Mouse (Mus musculus) liver, postnatal 0 days (tissue): ENCODE results near the gene Afg1l. TPM values are rescaled to one million over a fixed set of nuclear protein-coding genes. Genes with fewer than 3 reads are reported as not detected.

Experiments
- ATAC-seq: fragments of 200-750 bp; cut with Nextera tagmentation; 2 replicates; pipeline ENCODE4 v1.8.0; 2017; ENCODE audit warnings: mild to moderate bottlenecking, moderate library complexity
- DNase-seq: peaks from one replicate; pipeline ENCODE4 v3.0.0-alpha.2; 2016
- H3K27ac ChIP-seq: fragments of 300-500 bp; sonication (generic); 2 replicates; pipeline ENCODE4 v1.5.1; 2014; ENCODE audit warnings: antibody characterized with exemption, moderate library complexity, mild to moderate bottlenecking, low read depth
- H3K27me3 ChIP-seq: fragments of 300-500 bp; sonication (generic); 2 replicates; pipeline ENCODE4 v1.6.1; 2014; ENCODE audit warnings: low read length, control low read depth, mixed read lengths; ENCODE audit not compliant: insufficient read depth
- H3K36me3 ChIP-seq: fragments of 300-500 bp; sonication (generic); replicated peaks from 2 replicates; pipeline ENCODE4 v1.6.1; 2014; ENCODE audit warnings: mild to moderate bottlenecking, control low read depth, low read length, moderate library complexity, mixed read lengths; ENCODE audit not compliant: insufficient read depth
- H3K4me1 ChIP-seq: fragments of 300-500 bp; sonication (generic); 2 replicates; pipeline ENCODE4 v1.6.1; 2014; ENCODE audit warnings: antibody characterized with exemption, mild to moderate bottlenecking, control low read depth; ENCODE audit not compliant: insufficient read depth
- H3K4me2 ChIP-seq: fragments of 300-500 bp; sonication (generic); 2 replicates; pipeline ENCODE4 v1.6.1; 2014; ENCODE audit warnings: low read depth, mild to moderate bottlenecking, low read length, moderate library complexity, mixed read lengths
- H3K4me3 ChIP-seq: fragments of 300-500 bp; sonication (generic); 2 replicates; pipeline ENCODE4 v1.5.1; 2014; ENCODE audit warnings: low read depth, low read length
- H3K9ac ChIP-seq: fragments of 300-500 bp; sonication (generic); replicated peaks from 2 replicates; pipeline ENCODE4 v1.6.1; 2014; ENCODE audit warnings: mild to moderate bottlenecking, moderate library complexity
- H3K9me3 ChIP-seq: fragments of 300-500 bp; sonication (generic); 2 replicates; pipeline ENCODE4 v1.6.1; 2016; ENCODE audit warnings: mild to moderate bottlenecking, control low read depth, low read length, mixed read lengths
- CTCF ChIP-seq: sonication (generic); IDR thresholded peaks from 2 replicates; pipeline ENCODE4 v1.5.1; 2016; ENCODE audit warnings: antibody characterized with exemption, low read depth
- EP300 ChIP-seq: IDR thresholded peaks from 2 replicates; pipeline ENCODE4 v1.6.1; 2016; ENCODE audit warnings: antibody characterized with exemption, low read depth, mild to moderate bottlenecking
- WGBS: fragments of 180-500 bp; shearing (Covaris S2); extraction: QIAGEN DNeasy Blood & Tissue Kit; methylation state at CpG from one replicate; pipeline ENCODE4 v1.1.7; 2014; ENCODE audit not compliant: insufficient replicate concordance; 5-methylcytosine and 5-hydroxymethylcytosine counted together
- polyA plus RNA-seq: library from polyadenylated mRNA; unstranded; fragments of >200 nt; fragmentation: Nextera tagmentation; extraction: Ambion mirVana; gene quantifications from 2 replicates; pipeline ENCODE4 v1.2.1, GENCODE M21; 2015

Afg1l gene
- polyA plus RNA-seq, 1 experiment from 2014 or later, result 2.9 TPM

GRCm38 (mm10) chr10:42448371-42448770, 30.0 kb downstream of the Afg1l start:
- no peak overlapping the region for H3K27ac ChIP-seq
- no peaks in the 10 kb centered on the region; the same call in 1 of the 2 replicates for H3K36me3 ChIP-seq
- no peaks in the 10 kb centered on the region for H3K4me1 ChIP-seq
- no peak for ATAC-seq
- DNase-seq, result no peak
- WGBS, result 73% methylated on average over 7 of the region's 7 CpGs
- H3K4me2 ChIP-seq, result no peak overlapping the region
- H3K9me3 ChIP-seq, result no peaks in the 10 kb centered on the region
- H3K9ac ChIP-seq, result no peak overlapping the region
- H3K27me3 ChIP-seq, result no peaks in the 10 kb centered on the region
- H3K4me3 ChIP-seq, result no peak overlapping the region
- no peak for TF ChIP-seq CTCF

DNA sequence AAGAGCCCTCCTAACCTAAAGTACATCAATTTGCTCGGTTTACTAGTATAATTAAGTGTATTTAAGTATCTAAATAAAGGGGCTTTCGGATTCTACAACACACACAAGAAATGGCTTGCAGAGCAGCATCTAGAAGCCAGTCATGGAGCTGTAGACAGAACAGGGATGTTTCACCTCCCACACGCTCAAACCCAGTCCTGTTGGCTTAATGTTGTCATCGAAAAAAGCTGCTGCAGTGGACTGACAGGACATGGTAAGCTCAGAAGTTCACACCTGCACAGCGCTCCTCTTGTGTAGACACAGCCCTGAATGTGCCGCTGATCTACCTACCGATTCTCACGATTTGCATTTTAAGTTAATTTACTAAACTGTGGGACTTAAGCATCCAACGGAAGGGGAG, 32.2 kb downstream of the Afg1l start:
- no peak for TF ChIP-seq CTCF
- no peak for TF ChIP-seq EP300
- 63% methylated on average over 9 of the region's 9 CpGs for WGBS

GRCm38 (mm10) chr10:42436842-42437805, 41.2 kb downstream of the Afg1l start:
- Histone ChIP-seq H3K4me1 (no peaks in the 10 kb centered on the region), H3K36me3 (no peaks in the 10 kb centered on the region), H3K4me2 (no peak overlapping the region), H3K4me3 (no peak overlapping the region), H3K9me3 (peaks cover 3% of the 10 kb centered on the region), H3K27ac (no peak overlapping the region), H3K27me3 (no peaks in the 10 kb centered on the region), H3K9ac (no peak overlapping the region)
- DNase-seq, result no peak
- no peak for TF ChIP-seq CTCF
- TF ChIP-seq EP300, result no peak
- ATAC-seq, result no peak
- WGBS, result 78% methylated on average over 5 of the region's 5 CpGs

More for the DNA sequence above, 32.2 kb downstream of the Afg1l start:
- ATAC-seq (no peak), DNase-seq (no peak)
- Histone ChIP-seq H3K9ac (no peak overlapping the region), H3K4me1 (no peaks in the 10 kb centered on the region), H3K4me3 (no peak overlapping the region), H3K27me3 (no peaks in the 10 kb centered on the region), H3K9me3 (no peaks in the 10 kb centered on the region), H3K27ac (no peak overlapping the region), H3K4me2 (no peak overlapping the region), H3K36me3 (no peaks in the 10 kb centered on the region)

DNA sequence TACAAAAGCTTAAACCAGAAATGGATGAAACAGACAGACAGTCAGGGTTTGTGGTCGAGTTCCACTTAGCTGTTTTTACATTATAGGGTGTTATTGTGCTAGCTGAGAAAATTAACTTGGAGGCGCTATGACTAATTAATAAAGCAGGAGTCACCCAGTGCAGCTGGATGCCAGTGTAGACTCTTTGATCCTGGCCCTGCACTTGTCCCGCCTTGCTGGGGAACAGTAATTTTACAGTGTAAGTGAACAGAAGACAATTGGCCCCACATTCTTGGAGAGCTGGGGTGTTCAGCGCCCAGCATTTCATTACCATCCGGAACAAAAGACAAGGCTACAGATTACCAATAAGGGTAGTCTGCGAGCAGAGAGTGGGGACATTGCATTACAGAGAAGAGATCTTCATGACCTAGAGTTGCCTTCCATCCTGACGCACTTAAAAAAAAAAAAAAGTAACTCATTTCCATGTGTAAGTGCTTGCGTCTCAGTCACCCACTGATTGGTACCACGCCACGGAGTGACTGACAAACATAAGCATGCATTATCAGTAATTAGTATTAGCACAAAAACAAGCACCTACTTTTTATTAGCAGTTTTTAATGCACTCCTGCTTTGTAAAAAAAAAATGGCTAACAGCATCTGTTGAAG, 60.7 kb downstream of the Afg1l start:
- no peak for ATAC-seq
- H3K9me3 ChIP-seq, result no peaks in the 10 kb centered on the region
- WGBS, result 81% methylated on average over 10 of the region's 10 CpGs
- H3K27me3 ChIP-seq, result no peaks in the 10 kb centered on the region
- no peak overlapping the region for H3K9ac ChIP-seq
- no peaks in the 10 kb centered on the region for H3K4me1 ChIP-seq
- TF ChIP-seq EP300, result no peak
- no peak for TF ChIP-seq CTCF
- 0 out of 2 replicates have a peak, but pooled peaks cover 3% of the 10 kb centered on the region for H3K36me3 ChIP-seq
- DNase-seq, result no peak
- H3K4me3 ChIP-seq, result no peak overlapping the region
- no peak overlapping the region for H3K4me2 ChIP-seq
- no peak overlapping the region for H3K27ac ChIP-seq

DNA sequence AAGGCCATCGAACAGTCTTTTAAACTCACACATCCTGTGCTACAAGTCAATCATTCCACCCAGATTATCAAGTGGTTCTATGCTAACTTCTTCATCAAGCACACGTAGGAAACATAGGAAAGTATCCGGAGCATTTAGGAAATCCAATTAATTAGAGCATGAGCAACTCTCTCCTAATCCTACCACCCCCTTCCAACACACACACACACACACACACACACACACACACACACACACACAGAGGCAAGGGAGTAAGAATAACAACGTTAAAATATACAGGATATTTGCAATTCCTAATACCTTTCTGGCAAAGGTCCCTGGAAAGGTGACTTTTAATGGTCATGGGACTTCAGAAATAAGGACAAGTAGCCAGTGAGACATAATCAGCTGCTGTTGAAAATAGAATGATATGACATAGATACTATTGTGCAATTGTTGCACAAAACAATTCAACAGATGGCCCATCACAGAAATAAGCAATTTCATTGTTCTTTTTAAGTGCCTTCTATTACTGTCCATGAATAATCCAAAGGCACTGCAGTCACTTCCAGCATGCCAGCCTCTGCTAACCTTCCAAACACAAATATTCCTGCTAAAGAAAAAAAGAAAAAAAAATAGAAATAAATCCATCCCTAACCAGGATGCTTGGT, 62.4 kb downstream of the Afg1l start:
- TF ChIP-seq EP300 (no peak), CTCF (no peak)
- H3K27ac ChIP-seq, result no peak overlapping the region
- no peaks in the 10 kb centered on the region for H3K27me3 ChIP-seq
- ATAC-seq (no peak), DNase-seq (no peak)
- WGBS, result 86% methylated on average over 4 of the region's 4 CpGs
- no peak overlapping the region for H3K4me2 ChIP-seq
- no peak overlapping the region for H3K4me3 ChIP-seq
- H3K9ac ChIP-seq, result no peak overlapping the region
- H3K4me1 ChIP-seq, result no peaks in the 10 kb centered on the region
- 0 out of 2 replicates have a peak, but pooled peaks cover 3% of the 10 kb centered on the region for H3K36me3 ChIP-seq
- no peaks in the 10 kb centered on the region for H3K9me3 ChIP-seq
